Mouse (Mus musculus) CH12.LX (cell line): ENCODE results near the gene Hoxd13.

Experiments
- CTCF ChIP-seq, 2 experiments: IDR thresholded peaks in 1 of 2; conservative IDR thresholded peaks in 1 of 2; 2 replicates each; pipeline ENCODE4 v1.5.1; 2011 to 2012; ENCODE audit warnings: low read depth in 2 of 2, low read length in 2 of 2, improper control_type of control experiment in 1 of 2, inconsistent platforms in 1 of 2, mild to moderate bottlenecking in 1 of 2, moderate library complexity in 1 of 2
- GABPA ChIP-seq: IDR thresholded peaks from 2 replicates; pipeline ENCODE4 v1.6.1; 2012; ENCODE audit warnings: low read depth, low read length, improper control_type of control experiment, inconsistent platforms; ENCODE audit not compliant: insufficient replicate concordance
- IRF4 ChIP-seq: IDR thresholded peaks from 2 replicates; pipeline ENCODE4 v1.6.1; 2014; ENCODE audit warnings: low read depth, mild to moderate bottlenecking, inconsistent platforms, low read length, improper control_type of control experiment
- POLR2A ChIP-seq: IDR thresholded peaks from 2 replicates; pipeline ENCODE4 v1.6.1; 2011; ENCODE audit warnings: low read depth, mild to moderate bottlenecking, improper control_type of control experiment, low read length
- RAD21 ChIP-seq: IDR thresholded peaks from 2 replicates; pipeline ENCODE4 v1.6.1; 2011; ENCODE audit warnings: low read depth, mild to moderate bottlenecking, low read length, improper control_type of control experiment, moderate library complexity
- USF1 ChIP-seq: IDR thresholded peaks from 2 replicates; pipeline ENCODE4 v1.6.1; 2014; ENCODE audit warnings: low read depth, mild to moderate bottlenecking, inconsistent platforms, low read length, improper control_type of control experiment
- ZMIZ1 ChIP-seq: IDR thresholded peaks from 2 replicates; pipeline ENCODE4 v1.6.1; 2012; ENCODE audit warnings: low read depth, mild to moderate bottlenecking, inconsistent platforms, low read length, improper control_type of control experiment

- no peak for TF ChIP-seq POLR2A
- TF ChIP-seq CTCF (conservative IDR thresholded peaks at IDR 0.05 in 1 of 2, IDR thresholded peaks at IDR 0.05 in 1 of 2; ENCODE audit: low read depth in 2 of 2, low read length in 2 of 2): no peak
- TF ChIP-seq USF1: no peak
- no peak for TF ChIP-seq ZMIZ1
- TF ChIP-seq IRF4: no peak
- TF ChIP-seq RAD21: no peak
- no peak for TF ChIP-seq GABPA
Measured at GRCm38 (mm10) chr2:74688795-74689573, 20.9 kb downstream of the Hoxd13 start.
